Mouse (Mus musculus) midbrain, embryonic 13.5 days (tissue): ENCODE results near the gene Gm45234. TPM values are rescaled to one million over a fixed set of nuclear protein-coding genes. Genes with fewer than 3 reads are reported as not detected.

Source experiments
- ATAC-seq: fragments of 200-750 bp; cut with Nextera tagmentation; 2 replicates; pipeline ENCODE4 v1.8.0; 2017; ENCODE audit warnings: mild to moderate bottlenecking, moderate TSS enrichment, moderate library complexity
- H3K27ac ChIP-seq: fragments of 300-500 bp; sonication (generic); 2 replicates; pipeline ENCODE4 v1.5.1; 2015; ENCODE audit warnings: inconsistent platforms, mild to moderate bottlenecking, moderate library complexity
- H3K27me3 ChIP-seq: fragments of 300-500 bp; sonication (generic); 2 replicates; pipeline ENCODE4 v1.6.1; 2015; ENCODE audit warnings: mild to moderate bottlenecking, inconsistent platforms
- H3K36me3 ChIP-seq: fragments of 300-500 bp; sonication (generic); 2 replicates; pipeline ENCODE4 v1.6.1; 2015; ENCODE audit warnings: mild to moderate bottlenecking, inconsistent platforms
- H3K4me1 ChIP-seq: fragments of 300-500 bp; sonication (generic); replicated peaks from 2 replicates; pipeline ENCODE4 v1.6.1; 2015; ENCODE audit warnings: inconsistent platforms
- H3K4me2 ChIP-seq: fragments of 300-500 bp; sonication (generic); replicated peaks from 2 replicates; pipeline ENCODE4 v1.6.1; 2015; ENCODE audit warnings: moderate library complexity, mild to moderate bottlenecking, inconsistent platforms
- H3K4me3 ChIP-seq: fragments of 300-500 bp; sonication (generic); replicated peaks from 2 replicates; pipeline ENCODE4 v1.5.1; 2015; ENCODE audit warnings: mild to moderate bottlenecking, inconsistent platforms
- H3K9ac ChIP-seq: fragments of 300-500 bp; sonication (generic); replicated peaks from 2 replicates; pipeline ENCODE4 v1.6.1; 2015; ENCODE audit warnings: mild to moderate bottlenecking, inconsistent platforms
- H3K9me3 ChIP-seq: fragments of 300-500 bp; sonication (generic); 2 replicates; pipeline ENCODE4 v1.6.1; 2016; ENCODE audit warnings: mild to moderate bottlenecking, inconsistent platforms
- WGBS: fragments of 180-500 bp; shearing (Covaris S2); methylation state at CpG from one replicate; pipeline ENCODE4 v1.1.7; 2015; 5-methylcytosine and 5-hydroxymethylcytosine counted together
- polyA plus RNA-seq: library from polyadenylated mRNA; unstranded; fragments of >200 nt; fragmentation: Nextera tagmentation; extraction: Ambion mirVana; gene quantifications from 2 replicates; pipeline ENCODE4 v1.2.1, GENCODE M21; 2015

Gene Gm45234
- polyA plus RNA-seq, 1 experiment from 2014 or later, result not detected

DNA sequence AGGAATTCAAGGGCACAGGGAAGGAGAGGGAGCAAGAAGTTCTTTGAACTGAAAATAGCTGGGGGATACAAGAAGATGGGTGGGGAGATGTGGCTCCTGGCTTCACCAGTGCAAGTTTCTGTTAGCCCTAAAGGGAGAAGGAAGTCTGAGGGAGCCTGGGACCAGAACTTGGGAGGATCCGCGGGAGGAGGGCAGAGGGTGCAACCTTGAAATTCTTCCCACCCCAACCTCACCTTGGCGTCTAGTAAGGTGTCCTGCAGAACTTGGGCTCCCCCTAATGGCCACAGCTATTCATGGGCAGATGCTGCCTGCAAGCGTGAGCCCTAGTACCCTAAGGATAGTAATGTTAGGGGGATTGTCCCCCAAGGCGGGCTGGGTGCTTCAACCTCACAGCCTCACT, 3.4 kb upstream of the Gm45234 start:
- H3K36me3 ChIP-seq, result no peaks in the 10 kb centered on the region
- H3K4me3 ChIP-seq, result no peak overlapping the region
- no peaks in the 10 kb centered on the region for H3K9me3 ChIP-seq
- 0 out of 2 replicates have a peak overlapping the region, but pooled peaks have one; percentile 44 for H3K9ac ChIP-seq
- no peaks in the 10 kb centered on the region for H3K27me3 ChIP-seq
- ATAC-seq, result no peak
- H3K4me2 ChIP-seq, result 0 out of 2 replicates have a peak overlapping the region, but pooled peaks have one; percentile 79
- H3K27ac ChIP-seq, result no peak overlapping the region
- peaks cover 40% of the 10 kb centered on the region for H3K4me1 ChIP-seq
- 3% methylated on average over 5 of the region's 5 CpGs for WGBS

GRCm38 (mm10) chr6:124758849-124759232, 3.0 kb upstream of the Gm45234 start:
- Histone ChIP-seq H3K4me1 (peaks cover 44% of the 10 kb centered on the region), H3K36me3 (no peaks in the 10 kb centered on the region), H3K27ac (peak overlapping the region; percentile 98), H3K4me2 (peak overlapping the region; percentile 79; the same call in 1 of the 2 replicates), H3K4me3 (no peak overlapping the region), H3K27me3 (no peaks in the 10 kb centered on the region), H3K9me3 (no peaks in the 10 kb centered on the region), H3K9ac (no peak overlapping the region)
- no peak for ATAC-seq
- WGBS, result 58% methylated on average over 2 of the region's 2 CpGs

DNA sequence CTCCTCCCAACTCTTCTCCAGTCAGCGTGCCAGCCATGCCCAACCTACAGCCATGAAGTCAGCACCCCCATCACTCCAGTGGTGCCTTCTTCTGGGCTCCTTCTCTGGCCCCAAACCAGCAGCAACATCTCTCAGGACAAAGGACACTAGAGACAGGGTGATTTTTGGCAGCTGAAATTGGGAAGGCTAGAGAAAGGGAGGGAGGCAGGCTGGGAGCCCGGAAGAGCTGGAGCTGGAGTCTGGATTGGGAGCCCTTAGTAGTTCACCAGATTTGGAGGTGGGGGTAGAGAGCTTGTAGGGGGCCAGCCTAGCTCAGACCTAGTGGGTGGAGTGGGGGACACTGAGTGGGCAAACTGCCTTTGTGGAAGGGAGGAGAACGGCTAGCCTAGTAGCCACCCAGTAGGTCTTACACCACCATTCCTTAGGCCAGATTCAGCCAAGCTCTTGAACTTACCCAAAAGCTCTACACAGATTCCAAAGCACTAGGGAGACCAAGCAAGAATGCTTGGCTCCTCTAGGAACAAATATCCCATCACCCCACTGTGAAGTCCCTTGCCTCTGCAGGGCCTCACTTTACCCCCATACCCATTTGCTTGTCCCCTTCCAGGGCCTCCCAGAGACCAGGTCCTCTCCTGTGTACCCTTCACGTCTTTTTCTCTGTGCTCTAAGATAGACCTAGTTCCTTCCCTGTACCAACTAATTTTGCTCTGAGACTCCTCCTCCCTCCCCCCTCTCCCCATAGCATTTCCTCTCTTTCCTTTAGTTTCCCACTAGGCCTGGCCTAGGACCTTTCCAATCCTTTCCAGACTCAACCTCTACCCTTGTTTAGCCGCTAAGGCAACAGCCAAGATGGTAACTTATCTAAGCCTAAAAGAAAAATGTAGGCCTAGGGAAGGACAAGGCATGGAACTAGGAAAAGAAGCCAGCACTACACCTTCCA, 2.4 kb upstream of the Gm45234 start:
- H3K4me2 ChIP-seq, result peak overlapping the region; percentile 79
- WGBS, result 18% methylated on average over 5 of the region's 5 CpGs
- H3K36me3 ChIP-seq, result no peaks in the 10 kb centered on the region
- peaks cover 51% of the 10 kb centered on the region for H3K4me1 ChIP-seq
- no peaks in the 10 kb centered on the region for H3K9me3 ChIP-seq
- no peaks in the 10 kb centered on the region for H3K27me3 ChIP-seq
- peak overlapping the region; percentile 98 for H3K27ac ChIP-seq
- H3K9ac ChIP-seq, result peak overlapping the region; percentile 95; the same call in 1 of the 2 replicates
- peak; percentile 12; the same call in 1 of the 2 replicates for ATAC-seq
- peak overlapping the region; percentile 84 for H3K4me3 ChIP-seq

DNA sequence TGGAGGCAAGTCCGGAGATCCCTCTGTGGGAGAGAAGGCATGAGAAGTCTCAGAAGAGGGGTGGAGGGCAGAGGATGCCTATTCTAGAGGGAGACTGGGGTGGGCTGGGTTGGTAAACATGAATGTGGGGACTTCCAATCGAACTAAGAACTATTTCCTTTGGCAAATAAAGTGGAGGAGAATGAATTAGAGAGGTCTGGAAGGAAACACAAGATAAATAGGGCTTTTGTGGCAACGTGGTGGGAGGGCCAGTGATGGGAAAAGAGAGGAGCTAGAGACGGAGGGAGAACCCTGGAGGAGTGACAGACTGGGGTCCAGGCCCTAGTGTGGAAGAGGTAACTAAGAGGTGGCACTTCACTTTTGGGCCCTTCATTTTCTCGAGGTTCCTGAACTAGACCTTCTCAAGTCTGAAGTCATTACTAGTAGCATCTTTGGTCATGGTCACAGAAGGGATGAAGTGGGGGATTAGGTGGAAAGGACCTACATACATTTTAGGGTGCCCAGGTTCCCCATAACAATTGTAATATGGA, 1.6 kb upstream of the Gm45234 start:
- Histone ChIP-seq H3K4me2 (peak overlapping the region; percentile 79), H3K27ac (peak overlapping the region; percentile 98), H3K9ac (peak overlapping the region; percentile 95), H3K36me3 (no peaks in the 10 kb centered on the region; the same call in 1 of the 2 replicates), H3K27me3 (no peaks in the 10 kb centered on the region), H3K4me1 (peaks cover 55% of the 10 kb centered on the region), H3K9me3 (no peaks in the 10 kb centered on the region), H3K4me3 (peak overlapping the region; percentile 84)
- no peak for ATAC-seq
- 3% methylated on average over 5 of the region's 5 CpGs for WGBS

GRCm38 (mm10) chr6:124756652-124757350, 980 bp upstream of the Gm45234 start:
- H3K9me3 ChIP-seq, result no peaks in the 10 kb centered on the region
- H3K36me3 ChIP-seq, result no peaks in the 10 kb centered on the region; the same call in 1 of the 2 replicates
- no peaks in the 10 kb centered on the region for H3K27me3 ChIP-seq
- H3K4me2 ChIP-seq, result peak overlapping the region; percentile 79
- peaks cover 55% of the 10 kb centered on the region for H3K4me1 ChIP-seq
- peak overlapping the region; percentile 84 for H3K4me3 ChIP-seq
- ATAC-seq, result peak; percentile 77
- H3K9ac ChIP-seq, result peak overlapping the region; percentile 95
- peak overlapping the region; percentile 98 for H3K27ac ChIP-seq
- under 1% methylated on average over 51 of the region's 54 CpGs for WGBS

DNA sequence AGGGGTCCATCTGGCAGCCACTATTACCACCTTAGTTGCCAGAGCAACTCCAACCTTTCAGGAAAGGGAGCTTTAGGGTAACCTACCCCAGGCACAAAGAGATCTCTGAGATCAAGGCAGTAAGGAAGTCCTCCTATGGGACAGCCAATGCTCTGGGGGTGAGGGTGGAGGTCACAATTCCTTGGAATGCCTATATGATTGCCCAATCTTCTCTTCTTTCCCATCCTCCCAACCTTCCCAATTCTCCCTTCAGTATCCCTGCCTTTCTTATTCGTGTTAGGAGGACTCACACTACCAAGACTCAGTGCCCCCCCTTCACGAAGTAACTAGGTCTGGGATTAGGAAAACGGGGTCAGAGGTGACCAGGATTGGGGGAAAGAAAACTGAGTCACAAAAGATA, 515 bp downstream of the Gm45234 start:
- Histone ChIP-seq H3K27me3 (no peaks in the 10 kb centered on the region), H3K4me1 (peaks cover 55% of the 10 kb centered on the region), H3K36me3 (no peaks in the 10 kb centered on the region; the same call in 1 of the 2 replicates), H3K27ac (peak overlapping the region; percentile 98), H3K9ac (peak overlapping the region; percentile 95), H3K4me3 (peak overlapping the region; percentile 84), H3K4me2 (peak overlapping the region; percentile 79), H3K9me3 (no peaks in the 10 kb centered on the region)
- 0% methylated on average over 3 of the region's 3 CpGs for whole genome bisulfite sequencing
- no peak for ATAC-seq

DNA sequence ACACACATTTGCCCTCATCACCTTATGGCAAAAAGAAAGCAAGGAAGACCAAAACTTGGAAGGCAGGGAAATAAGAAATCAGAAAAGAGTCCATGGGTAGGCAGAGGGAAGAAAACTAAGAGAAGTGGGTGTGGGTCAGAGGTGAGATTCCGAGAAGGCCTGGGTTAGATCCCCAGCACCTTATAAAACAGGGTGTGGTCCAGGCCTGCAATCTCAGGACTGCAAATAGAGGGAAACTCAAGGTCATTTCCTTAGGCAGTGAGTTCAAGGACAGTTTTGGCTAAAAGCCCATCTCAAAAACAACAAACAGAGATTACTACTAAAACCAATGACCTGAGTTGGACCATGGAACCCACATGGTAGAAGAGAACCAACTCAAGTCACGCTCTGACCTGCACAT, 2.0 kb downstream of the Gm45234 start:
- H3K4me2 ChIP-seq, result peak overlapping the region; percentile 79; the same call in 1 of the 2 replicates
- H3K9me3 ChIP-seq, result no peaks in the 10 kb centered on the region
- H3K9ac ChIP-seq, result no peak overlapping the region
- ATAC-seq, result no peak
- H3K27ac ChIP-seq, result no peak overlapping the region
- H3K36me3 ChIP-seq, result peaks cover 10% of the 10 kb centered on the region
- H3K4me1 ChIP-seq, result peaks cover 48% of the 10 kb centered on the region
- 95% methylated on average over 2 of the region's 2 CpGs for WGBS
- no peaks in the 10 kb centered on the region for H3K27me3 ChIP-seq
- no peak overlapping the region for H3K4me3 ChIP-seq

- Histone ChIP-seq H3K4me2 (no peak overlapping the region), H3K36me3 (peaks cover 34% of the 10 kb centered on the region), H3K4me1 (peaks cover 41% of the 10 kb centered on the region), H3K4me3 (no peak overlapping the region), H3K9ac (no peak overlapping the region), H3K27ac (no peak overlapping the region), H3K9me3 (no peaks in the 10 kb centered on the region), H3K27me3 (no peaks in the 10 kb centered on the region)
- no peak for ATAC-seq
- 85% methylated on average over 8 of the region's 8 CpGs for WGBS
Observed at GRCm38 (mm10) chr6:124750405-124750804, 5.4 kb downstream of the Gm45234 start.

DNA sequence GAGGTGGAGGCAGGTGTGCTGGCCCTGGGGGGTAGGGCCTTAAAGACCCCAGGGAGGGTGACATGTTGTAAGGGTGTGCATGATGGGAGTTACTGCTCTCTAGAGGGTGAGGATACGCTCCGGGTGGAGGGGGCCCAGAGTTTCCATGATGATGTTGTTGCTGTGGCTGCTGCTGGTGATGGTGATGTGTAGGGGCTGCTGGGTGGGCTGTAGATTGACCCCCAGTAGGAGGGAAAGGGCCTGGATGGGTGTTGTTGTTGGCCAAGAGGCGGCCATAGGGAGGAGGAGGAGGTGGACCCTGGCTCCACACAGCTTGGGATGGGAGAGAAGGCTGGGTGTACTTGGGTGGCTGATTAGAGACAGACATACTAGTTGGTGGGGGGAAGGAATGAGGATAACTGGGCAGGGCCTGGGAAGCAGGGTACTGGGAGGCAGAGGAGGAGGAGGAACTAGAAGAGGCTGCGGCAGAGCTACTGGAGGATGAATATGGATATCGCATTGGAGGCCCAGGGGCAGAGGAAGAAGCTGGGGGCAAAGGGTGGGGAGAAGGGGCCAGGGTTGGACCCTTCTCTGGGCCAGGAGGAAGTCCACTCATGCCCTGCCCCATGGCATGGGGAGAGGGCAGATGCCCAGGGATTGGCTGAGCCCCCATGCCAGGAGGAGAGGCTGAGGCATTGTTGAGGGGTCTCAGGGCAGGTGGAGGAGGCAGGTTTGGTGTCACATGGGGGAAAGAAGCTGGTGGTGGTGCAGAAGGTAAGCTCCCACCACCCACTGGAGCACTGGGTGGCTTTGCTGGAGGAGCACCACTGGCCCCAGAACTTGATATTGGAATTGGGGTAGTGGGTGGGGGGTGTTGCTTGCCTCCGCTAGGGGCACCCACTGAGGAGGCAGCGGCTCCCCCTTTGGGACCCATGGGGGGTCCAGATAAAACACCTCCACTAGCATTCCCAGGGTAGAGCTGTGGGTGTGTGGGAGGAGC, 8.9 kb downstream of the Gm45234 start:
- Histone ChIP-seq H3K27ac (peak overlapping the region; percentile 93), H3K4me3 (peak overlapping the region; percentile 50), H3K9me3 (no peaks in the 10 kb centered on the region), H3K9ac (peak overlapping the region; percentile 80; the same call in 1 of the 2 replicates), H3K4me1 (peaks cover 24% of the 10 kb centered on the region), H3K27me3 (no peaks in the 10 kb centered on the region), H3K36me3 (peaks cover 59% of the 10 kb centered on the region), H3K4me2 (peak overlapping the region; percentile 97)
- peak; percentile 3; the same call in 1 of the 2 replicates for ATAC-seq
- WGBS, result 90% methylated on average over 7 of the region's 7 CpGs

GRCm38 (mm10) chr6:124746296-124746605, 9.6 kb downstream of the Gm45234 start:
- Histone ChIP-seq H3K4me3 (peak overlapping the region; percentile 50), H3K36me3 (peaks cover 59% of the 10 kb centered on the region)
- WGBS, result 12% methylated on average over 8 of the region's 8 CpGs

More at GRCm38 (mm10) chr6:124746296-124746605, 9.6 kb downstream of the Gm45234 start:
- Histone ChIP-seq H3K4me1 (peaks cover 29% of the 10 kb centered on the region), H3K9me3 (no peaks in the 10 kb centered on the region), H3K4me2 (peak overlapping the region; percentile 97), H3K9ac (peak overlapping the region; percentile 80), H3K27me3 (no peaks in the 10 kb centered on the region), H3K27ac (peak overlapping the region; percentile 93)
- peak; percentile 18; the same call in 1 of the 2 replicates for ATAC-seq
